Mouse (Mus musculus) neural tube, embryonic 11.5 days (tissue): ENCODE measurements around the gene Aif1. TPM values are rescaled to one million over a fixed set of nuclear protein-coding genes. Genes with fewer than 3 reads are reported as not detected.

Experiments
- ATAC-seq: fragments of 200-750 bp; cut with Nextera tagmentation; 2 replicates; pipeline ENCODE4 v1.8.0; 2017; ENCODE audit warnings: moderate number of reproducible peaks, mild to moderate bottlenecking, moderate TSS enrichment, moderate library complexity; ENCODE audit not compliant: insufficient read depth, low FRiP score, low TSS enrichment
- DNase-seq: peaks from one replicate; pipeline ENCODE4 v3.0.0-alpha.2; 2015; ENCODE audit warnings: low spot score
- H3K27ac ChIP-seq: fragments of 300-500 bp; sonication (generic); 2 replicates; pipeline ENCODE4 v1.5.1; 2014; ENCODE audit warnings: low read depth, mild to moderate bottlenecking, low read length
- H3K27me3 ChIP-seq: fragments of 300-500 bp; sonication (generic); 2 replicates; pipeline ENCODE4 v1.6.1; 2014; ENCODE audit warnings: mild to moderate bottlenecking, low read length, mixed read lengths; ENCODE audit not compliant: control insufficient read depth, insufficient read depth
- H3K36me3 ChIP-seq: fragments of 300-500 bp; sonication (generic); 2 replicates; pipeline ENCODE4 v1.6.1; 2014; ENCODE audit warnings: mild to moderate bottlenecking, low read length, moderate library complexity, mixed read lengths; ENCODE audit not compliant: control insufficient read depth, insufficient read depth
- H3K4me1 ChIP-seq: fragments of 300-500 bp; sonication (generic); 2 replicates; pipeline ENCODE4 v1.6.1; 2014; ENCODE audit warnings: low read length, mixed read lengths; ENCODE audit not compliant: control insufficient read depth, insufficient read depth
- H3K4me2 ChIP-seq: fragments of 300-500 bp; sonication (generic); 2 replicates; pipeline ENCODE4 v1.6.1; 2014; ENCODE audit warnings: low read depth, mild to moderate bottlenecking, moderate library complexity
- H3K4me3 ChIP-seq: fragments of 300-500 bp; sonication (generic); 2 replicates; pipeline ENCODE4 v1.5.1; 2014; ENCODE audit warnings: low read depth, low read length
- H3K9ac ChIP-seq: fragments of 300-500 bp; sonication (generic); 2 replicates; pipeline ENCODE4 v1.6.1; 2014; ENCODE audit warnings: mild to moderate bottlenecking, low read length
- H3K9me3 ChIP-seq: fragments of 300-500 bp; sonication (generic); 2 replicates; pipeline ENCODE4 v1.6.1; 2016; ENCODE audit warnings: low read length; ENCODE audit not compliant: control insufficient read depth
- WGBS: fragments of 180-500 bp; shearing (Covaris S2); extraction: QIAGEN DNeasy Blood & Tissue Kit; methylation state at CpG from one replicate; pipeline ENCODE4 v1.1.7; 2014; 5-methylcytosine and 5-hydroxymethylcytosine counted together
- polyA plus RNA-seq: library from polyadenylated mRNA; unstranded; fragments of >200 nt; fragmentation: Nextera tagmentation; extraction: Ambion mirVana; gene quantifications from 2 replicates; pipeline ENCODE4 v1.2.1, GENCODE M21; 2014

Aif1 gene
- 4.1 and 6.7 TPM in 2 replicates for polyA plus RNA-seq

- H3K27me3 ChIP-seq, result no peaks in the 10 kb centered on the region
- no peak within 1 kb of the TSS for H3K27ac ChIP-seq
- DNase-seq, result no peak
- H3K4me3 ChIP-seq, result no peak within 1 kb of the TSS
- 65% methylated on average over 2 of the region's 2 CpGs for WGBS
- no peak within 1 kb of the TSS for H3K9ac ChIP-seq
- no peaks in the 10 kb centered on the region for H3K36me3 ChIP-seq
- H3K4me2 ChIP-seq, result no peak within 1 kb of the TSS
- no peak for ATAC-seq
- H3K4me1 ChIP-seq, result no peaks in the 10 kb centered on the region
- H3K9me3 ChIP-seq, result no peaks in the 10 kb centered on the region
These were observed at the start of gene Aif1 for GRCm38 (mm10) chr17:35175968-35176367. TSS of gene Aif1 (minus strand) at chr17:35176068.

DNA sequence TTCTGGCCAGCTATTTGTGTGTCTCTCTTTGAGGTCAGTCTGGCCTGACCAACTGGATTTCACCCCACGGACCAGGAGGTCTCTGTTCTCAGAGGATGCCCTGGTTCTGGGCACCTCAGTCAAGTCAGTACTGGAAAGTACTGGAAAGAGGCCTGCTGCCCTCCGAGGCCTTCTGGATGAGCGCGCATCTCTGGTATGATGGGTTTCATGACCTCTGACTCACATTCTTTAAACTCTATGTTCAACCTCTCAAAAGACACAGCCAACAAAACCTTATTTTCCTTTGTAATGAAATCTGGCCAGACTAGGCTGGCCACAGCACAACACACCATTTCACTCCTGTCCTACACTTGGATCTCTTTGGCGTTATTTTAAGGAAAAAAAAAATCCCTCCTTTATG is 49.6 kb upstream of the Aif1 start:
- Histone ChIP-seq H3K27ac (no peak overlapping the region), H3K4me3 (no peak overlapping the region), H3K9me3 (no peaks in the 10 kb centered on the region), H3K4me1 (no peaks in the 10 kb centered on the region), H3K9ac (no peak overlapping the region), H3K4me2 (no peak overlapping the region), H3K27me3 (no peaks in the 10 kb centered on the region), H3K36me3 (peaks cover 11% of the 10 kb centered on the region)
- WGBS, result 89% methylated on average over 5 of the region's 5 CpGs
- ATAC-seq (no peak), DNase-seq (no peak)

DNA sequence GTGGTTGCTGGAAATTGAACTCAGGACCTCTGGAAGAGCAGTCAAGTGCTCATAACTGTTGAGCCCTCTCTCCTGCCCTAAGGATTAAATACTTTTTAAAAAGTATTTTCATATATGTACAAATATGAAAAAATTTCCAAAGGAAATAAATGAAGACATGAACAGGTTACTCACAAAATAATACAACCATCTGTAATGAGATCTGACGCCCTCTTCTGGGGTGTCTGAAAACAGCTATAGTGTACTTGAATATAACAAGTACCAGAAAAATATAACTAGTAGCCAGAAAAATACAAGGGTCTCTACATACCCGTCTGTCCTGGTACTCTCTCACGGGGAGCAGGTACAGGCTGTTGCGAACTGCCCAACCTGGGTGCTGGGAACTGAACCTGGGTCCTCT is 48.8 kb upstream of the Aif1 start:
- peaks cover 13% of the 10 kb centered on the region for H3K36me3 ChIP-seq

GRCm38 (mm10) chr17:35222299-35222698 is 46.4 kb upstream of the Aif1 start:
- Histone ChIP-seq H3K36me3 (peaks cover 10% of the 10 kb centered on the region), H3K4me1 (no peaks in the 10 kb centered on the region)
- no peak for ATAC-seq

More for the DNA sequence above, 48.8 kb upstream of the Aif1 start:
- no peak overlapping the region for H3K9ac ChIP-seq
- H3K4me1 ChIP-seq, result no peaks in the 10 kb centered on the region
- over 99% methylated on average over 4 of the region's 4 CpGs for WGBS
- H3K4me3 ChIP-seq, result no peak overlapping the region
- H3K27me3 ChIP-seq, result no peaks in the 10 kb centered on the region
- H3K9me3 ChIP-seq, result no peaks in the 10 kb centered on the region
- H3K4me2 ChIP-seq, result no peak overlapping the region
- DNase-seq (no peak), ATAC-seq (no peak)
- H3K27ac ChIP-seq, result no peak overlapping the region

DNA sequence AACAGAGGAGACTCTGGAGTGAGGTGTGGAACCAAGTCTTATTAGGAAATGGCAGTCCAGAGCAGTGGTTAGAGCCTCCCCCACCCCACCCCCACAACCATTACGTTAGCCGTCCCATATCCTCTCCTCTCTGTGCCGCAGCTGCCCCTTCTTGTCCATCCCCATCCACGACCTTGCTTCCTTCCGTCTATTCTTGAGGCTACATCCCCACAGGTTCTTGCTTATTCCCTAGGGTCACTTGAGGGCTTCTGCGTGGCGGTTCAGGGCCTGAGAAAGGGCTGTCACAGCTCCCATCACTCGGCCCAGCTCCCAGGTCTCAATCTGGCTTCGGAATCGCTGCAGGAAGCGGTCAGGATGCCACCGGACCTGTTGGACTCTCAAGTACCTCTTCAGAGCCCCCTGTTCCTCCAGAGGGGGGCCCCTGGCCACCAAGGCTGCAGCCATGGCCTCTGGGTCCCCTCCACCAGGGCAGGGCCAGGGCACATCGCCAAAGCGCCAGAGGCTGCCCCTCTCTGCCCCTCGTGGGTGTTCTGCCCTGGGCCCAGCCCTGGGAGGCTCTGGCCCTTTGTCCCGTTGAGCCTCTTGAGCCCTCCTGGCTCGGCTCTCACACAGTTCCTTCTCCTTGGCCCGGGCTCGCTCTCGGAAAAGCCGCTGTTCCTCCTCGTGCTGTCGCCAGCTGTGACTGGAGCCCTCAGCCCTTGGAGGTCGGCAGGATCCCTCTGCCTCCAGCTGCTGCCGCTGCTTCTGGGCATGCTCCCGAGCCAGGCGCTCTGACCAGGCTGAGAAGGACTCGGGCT is 44.5 kb upstream of the Aif1 start, which contains the start of gene Gm16181:
Gene Gm16181 (plus strand): TSS at position 679 of the 797 bp plus-strand sequence.
- Histone ChIP-seq H3K4me1 (no peaks in the 10 kb centered on the region), H3K27me3 (no peaks in the 10 kb centered on the region), H3K4me3 (no peak within 1 kb of the TSS), H3K9ac (no peak within 1 kb of the TSS), H3K9me3 (no peaks in the 10 kb centered on the region), H3K27ac (no peak within 1 kb of the TSS), H3K36me3 (peaks cover 10% of the 10 kb centered on the region), H3K4me2 (no peak within 1 kb of the TSS)
- no peak for ATAC-seq
- 86% methylated on average over 28 of the region's 28 CpGs for WGBS
- no peak for DNase-seq

More at GRCm38 (mm10) chr17:35222299-35222698, 46.4 kb upstream of the Aif1 start:
- DNase-seq, result peak; percentile 6
- H3K9ac ChIP-seq, result no peak overlapping the region
- no peak overlapping the region for H3K27ac ChIP-seq
- no peak overlapping the region for H3K4me3 ChIP-seq
- WGBS, result 80% methylated on average over 6 of the region's 6 CpGs
- H3K4me2 ChIP-seq, result no peak overlapping the region
- no peaks in the 10 kb centered on the region for H3K27me3 ChIP-seq
- H3K9me3 ChIP-seq, result no peaks in the 10 kb centered on the region

GRCm38 (mm10) chr17:35219601-35220041 is 43.8 kb upstream of the Aif1 start:
- Histone ChIP-seq H3K36me3 (peaks cover 8% of the 10 kb centered on the region), H3K4me2 (no peak overlapping the region), H3K4me1 (no peaks in the 10 kb centered on the region), H3K27me3 (no peaks in the 10 kb centered on the region), H3K9ac (no peak overlapping the region), H3K9me3 (no peaks in the 10 kb centered on the region), H3K27ac (no peak overlapping the region), H3K4me3 (no peak overlapping the region)
- 86% methylated on average over 6 of the region's 6 CpGs for WGBS
- ATAC-seq, result no peak
- DNase-seq, result no peak

DNA sequence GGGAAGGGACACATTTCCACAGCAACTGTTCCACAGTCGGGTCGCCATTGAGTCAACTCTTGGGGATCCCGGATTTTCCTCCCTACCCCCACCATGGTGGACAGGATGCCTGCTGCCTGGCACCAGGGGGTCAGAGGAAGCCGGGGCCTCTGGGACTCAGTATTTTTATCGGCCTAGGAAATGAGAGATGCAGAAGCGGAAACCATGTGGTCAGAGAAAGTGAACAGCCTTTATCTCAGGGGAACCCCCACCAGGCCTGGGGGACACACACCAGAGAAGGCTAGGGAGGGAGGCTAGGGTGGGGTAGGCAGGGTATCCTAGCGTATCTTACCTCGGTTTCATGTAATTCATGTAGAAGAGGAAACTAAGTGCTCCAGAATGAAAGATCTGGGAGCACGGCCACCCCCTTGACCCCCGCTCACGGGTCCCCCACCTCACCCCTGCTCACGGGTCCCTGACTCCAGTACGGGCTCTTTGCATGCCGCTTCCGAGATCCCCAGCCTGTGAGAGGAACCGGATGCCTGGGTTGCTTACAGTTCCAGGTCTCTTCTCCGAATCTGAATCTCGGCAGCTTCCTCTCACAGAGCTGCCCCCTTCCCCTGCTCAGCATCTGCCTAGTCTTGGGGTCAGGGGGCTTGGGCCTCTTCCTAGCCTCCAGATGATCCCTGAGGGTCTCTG is 42.8 kb upstream of the Aif1 start:
- Histone ChIP-seq H3K4me2 (no peak overlapping the region), H3K27me3 (no peaks in the 10 kb centered on the region), H3K4me1 (no peaks in the 10 kb centered on the region), H3K4me3 (no peak overlapping the region), H3K9me3 (no peaks in the 10 kb centered on the region), H3K9ac (no peak overlapping the region), H3K27ac (no peak overlapping the region), H3K36me3 (peaks cover 8% of the 10 kb centered on the region)
- WGBS, result 82% methylated on average over 18 of the region's 18 CpGs
- DNase-seq, result no peak
- ATAC-seq, result no peak

DNA sequence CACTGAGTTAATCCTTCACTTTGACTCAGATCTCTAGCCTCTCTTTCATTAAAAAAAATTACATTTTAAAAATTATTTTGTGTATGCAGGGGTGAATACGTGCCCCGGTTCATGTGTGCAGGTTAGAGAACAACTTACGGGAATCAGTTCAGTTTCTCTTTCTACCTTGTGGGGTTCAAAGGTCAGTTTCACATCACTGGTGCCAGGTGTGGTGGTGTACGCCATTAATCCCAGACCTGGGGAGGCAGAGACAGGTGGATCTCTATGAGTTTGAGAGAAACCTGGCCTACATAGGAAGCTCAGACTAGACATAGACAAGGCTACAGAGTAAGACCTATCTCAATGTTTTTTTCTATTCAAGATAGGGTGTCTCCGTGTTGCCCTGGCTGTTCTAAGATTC is 37.2 kb upstream of the Aif1 start:
- H3K27me3 ChIP-seq, result no peaks in the 10 kb centered on the region
- whole genome bisulfite sequencing, result 91% methylated on average over 5 of the region's 5 CpGs
- no peaks in the 10 kb centered on the region for H3K4me1 ChIP-seq
- H3K36me3 ChIP-seq, result no peaks in the 10 kb centered on the region
- H3K9me3 ChIP-seq, result no peaks in the 10 kb centered on the region
- no peak overlapping the region for H3K9ac ChIP-seq
- H3K4me3 ChIP-seq, result no peak overlapping the region
- no peak overlapping the region for H3K27ac ChIP-seq
- DNase-seq (no peak), ATAC-seq (no peak)
- no peak overlapping the region for H3K4me2 ChIP-seq
